Mouse (Mus musculus): ENCODE results near the gene Ccdc40. TPM values are rescaled to one million over a fixed set of nuclear protein-coding genes. Genes with fewer than 3 reads are reported as not detected.

Ccdc40 gene
- polyA plus RNA-seq, 1 experiment from 2014 or later, result 0.13 TPM

- ChIA-PET CTCF (interaction anchor here (1.0 to 3.0 kb wide), 21 partner anchors 9 to 175 kb away, joined by 3 to 22 read pairs (median 5); no protein-coding TSS in a partner anchor), POLR2A (interaction anchor here (0.7 to 1.0 kb wide), 2 partner anchors 21 to 350 kb away, joined by 4 read pairs; no protein-coding TSS in a partner anchor)
- in situ Hi-C loops (cut with MboI; ENCODE audit: low pct_unique_long_range_greater_than_20kb), result loop anchor here (5.0 kb wide), 1 partner anchor 41 kb away; no protein-coding TSS in a partner anchor
- H3K27me3 ChIP-seq, result no peaks in the 10 kb centered on the region
- no peak for TF ChIP-seq CTCF (IDR thresholded peaks at IDR 0.05)
- ATAC-seq, result no peak
- no peak for DNase-seq (ENCODE audit: low read depth, low spot score)
Observed at GRCm38 (mm10) chr11:119206562-119206961, 21.8 kb upstream of the Ccdc40 start.

GRCm38 (mm10) chr11:119207986-119208385, 20.4 kb upstream of the Ccdc40 start:
- DNase-seq (ENCODE audit: low read depth, low spot score) (no peak), ATAC-seq (no peak)
- in situ Hi-C loops (cut with MboI; ENCODE audit: low pct_unique_long_range_greater_than_20kb), result loop anchor here (5.0 kb wide), 1 partner anchor 39 kb away; no protein-coding TSS in a partner anchor
- H3K27me3 ChIP-seq, result no peaks in the 10 kb centered on the region
- TF ChIP-seq CTCF (IDR thresholded peaks at IDR 0.05), result no peak
- CTCF ChIA-PET, result interaction anchor here (1.1 to 3.0 kb wide), 6 partner anchors 8 to 41 kb away, joined by 4 to 22 read pairs (median 10); no protein-coding TSS in a partner anchor
- POLR2A ChIA-PET, result no interaction called here

GRCm38 (mm10) chr11:119208870-119209370, 19.5 kb upstream of the Ccdc40 start:
- TF ChIP-seq CTCF (IDR thresholded peaks at IDR 0.05), result no peak
- ATAC-seq, result no peak
- CTCF ChIA-PET, result no interaction called here
- no peaks in the 10 kb centered on the region for H3K27me3 ChIP-seq
- no peak for DNase-seq (ENCODE audit: low read depth, low spot score)
- POLR2A ChIA-PET, result interaction anchor here (0.5 to 0.7 kb wide), 2 partner anchors 13 to 143 kb away, joined by 3 read pairs; no protein-coding TSS in a partner anchor
- in situ Hi-C loops (cut with MboI; ENCODE audit: low pct_unique_long_range_greater_than_20kb), result loop anchor here (5.0 kb wide), 1 partner anchor 38 kb away; no protein-coding TSS in a partner anchor

GRCm38 (mm10) chr11:119209371-119210025, 18.9 kb upstream of the Ccdc40 start:
- in situ Hi-C loops (cut with MboI; ENCODE audit: low pct_unique_long_range_greater_than_20kb), result loop anchor here (5.0 kb wide), 1 partner anchor 38 kb away; no protein-coding TSS in a partner anchor
- no peaks in the 10 kb centered on the region for H3K27me3 ChIP-seq
- no peak for ATAC-seq
- peak; percentile 46 for DNase-seq (ENCODE audit: low read depth, low spot score)
- ChIA-PET POLR2A (interaction anchor here (0.7 kb wide), 1 partner anchor 12 kb away, joined by 3 read pairs; no protein-coding TSS in a partner anchor), CTCF (no interaction called here)
- TF ChIP-seq CTCF (IDR thresholded peaks at IDR 0.05), result no peak

GRCm38 (mm10) chr11:119210321-119211100, 17.9 kb upstream of the Ccdc40 start:
- no peaks in the 10 kb centered on the region for H3K27me3 ChIP-seq
- ChIA-PET POLR2A (no interaction called here), CTCF (no interaction called here)
- TF ChIP-seq CTCF (IDR thresholded peaks at IDR 0.05), result no peak
- DNase-seq (ENCODE audit: low read depth, low spot score) (no peak), ATAC-seq (no peak)
- in situ Hi-C loops (cut with MboI; ENCODE audit: low pct_unique_long_range_greater_than_20kb), result no loop called here

GRCm38 (mm10) chr11:119211604-119212309, 16.6 kb upstream of the Ccdc40 start:
- ChIA-PET CTCF (no interaction called here), POLR2A (no interaction called here)
- H3K27me3 ChIP-seq, result no peaks in the 10 kb centered on the region
- DNase-seq (ENCODE audit: low read depth, low spot score), result no peak
- no peak for TF ChIP-seq CTCF (IDR thresholded peaks at IDR 0.05)
- in situ Hi-C loops (cut with MboI; ENCODE audit: low pct_unique_long_range_greater_than_20kb), result no loop called here
- ATAC-seq, result no peak

- ATAC-seq (no peak), DNase-seq (ENCODE audit: low read depth, low spot score) (no peak)
- no peaks in the 10 kb centered on the region for H3K27me3 ChIP-seq
- ChIA-PET POLR2A (no interaction called here), CTCF (interaction anchor here (1.1 kb wide), 1 partner anchor 172 kb away, joined by 3 read pairs; no protein-coding TSS in a partner anchor)
- TF ChIP-seq CTCF (IDR thresholded peaks at IDR 0.05), result no peak
- in situ Hi-C loops (cut with MboI; ENCODE audit: low pct_unique_long_range_greater_than_20kb), result no loop called here
Observed at GRCm38 (mm10) chr11:119213166-119213885, 15.0 kb upstream of the Ccdc40 start.

- H3K27me3 ChIP-seq, result no peaks in the 10 kb centered on the region
- no peak for TF ChIP-seq CTCF (IDR thresholded peaks at IDR 0.05)
- DNase-seq (ENCODE audit: low read depth, low spot score) (peak; percentile 69), ATAC-seq (peak; percentile 75)
- ChIA-PET CTCF (interaction anchor here (0.7 to 3.3 kb wide), 5 partner anchors 9 to 34 kb away, joined by 3 to 22 read pairs (median 4); no protein-coding TSS in a partner anchor), POLR2A (no interaction called here)
- in situ Hi-C loops (cut with MboI; ENCODE audit: low pct_unique_long_range_greater_than_20kb), result no loop called here
Observed at GRCm38 (mm10) chr11:119215038-119215904, 13.1 kb upstream of the Ccdc40 start.

Data from Patski (cell line).